Mouse (Mus musculus) thymus, adult 2 months (tissue): ENCODE measurements around the gene Clec4g. TPM values are rescaled to one million over a fixed set of nuclear protein-coding genes. Genes with fewer than 3 reads are reported as not detected.
A peak's percentile ranks its signal among the peaks of the same experiment; 100 is the strongest.

Source experiments
- DNase-seq: peaks from one replicate; pipeline ENCODE4 v3.0.0; 2021
- H3K27ac ChIP-seq: fragments of 200-500 bp; 2 replicates; pipeline ENCODE4 v1.5.1; 2012; ENCODE audit warnings: low read length, control low read depth; ENCODE audit not compliant: control insufficient read depth, insufficient read depth
- H3K27me3 ChIP-seq: fragments of 200-500 bp; 2 replicates; pipeline ENCODE4 v1.6.1; 2012; ENCODE audit warnings: mild to moderate bottlenecking, low read length, moderate library complexity, mixed read lengths; ENCODE audit not compliant: control insufficient read depth, insufficient read depth
- H3K36me3 ChIP-seq: fragments of 200-500 bp; 2 replicates; pipeline ENCODE4 v1.6.1; 2012; ENCODE audit warnings: mild to moderate bottlenecking, low read length, moderate library complexity; ENCODE audit not compliant: control insufficient read depth, insufficient read depth
- H3K4me1 ChIP-seq: fragments of 200-500 bp; replicated peaks from 2 replicates; pipeline ENCODE4 v1.6.1; 2012; ENCODE audit warnings: low read length; ENCODE audit not compliant: control insufficient read depth, insufficient read depth
- H3K4me3 ChIP-seq: fragments of 200-500 bp; 2 replicates; pipeline ENCODE4 v1.5.1; 2012; ENCODE audit warnings: mild to moderate bottlenecking, low read length, control low read depth, moderate library complexity; ENCODE audit not compliant: control insufficient read depth, insufficient read depth
- CTCF ChIP-seq: fragments of 200-500 bp; IDR thresholded peaks from 2 replicates; pipeline ENCODE4 v1.5.1; 2012; ENCODE audit warnings: mild to moderate bottlenecking, control low read depth, low read length, moderate library complexity, borderline replicate concordance; ENCODE audit not compliant: control insufficient read depth, poor library complexity, insufficient read depth; ENCODE audit errors: extremely low read depth
- POLR2A ChIP-seq: fragments of 200-500 bp; IDR thresholded peaks from 2 replicates; pipeline ENCODE4 v1.6.1; 2012; ENCODE audit warnings: mild to moderate bottlenecking, low read length, control low read depth, moderate library complexity; ENCODE audit not compliant: control insufficient read depth, poor library complexity, insufficient read depth; ENCODE audit errors: extremely low read depth
- WGBS: fragments of 180-500 bp; shearing (Covaris S2); methylation state at CpG from one replicate; pipeline ENCODE4 v1.1.7; 2018; 5-methylcytosine and 5-hydroxymethylcytosine counted together
- polyA plus RNA-seq: library from polyadenylated mRNA; depleted of rRNA; stranded (reverse); fragments of >200 nt; gene quantifications from 2 replicates; pipeline ENCODE4 v1.2.3, GENCODE M21; 2012

Clec4g gene
- polyA plus RNA-seq, 1 experiment, result 0.09 TPM

- Histone ChIP-seq H3K27me3 (no peaks in the 10 kb centered on the region), H3K27ac (no peak overlapping the region), H3K36me3 (peaks cover 12% of the 10 kb centered on the region), H3K4me1 (peaks cover 1% of the 10 kb centered on the region), H3K4me3 (no peak overlapping the region)
- WGBS, result 93% methylated on average over 5 of the region's 5 CpGs
- DNase-seq, result no peak
- TF ChIP-seq POLR2A (no peak), CTCF (no peak)
Measured at GRCm38 (mm10) chr8:3682435-3682834, 38.0 kb downstream of the Clec4g start.

GRCm38 (mm10) chr8:3679656-3680055 is 40.8 kb downstream of the Clec4g start:
- H3K4me3 ChIP-seq, result no peak overlapping the region
- TF ChIP-seq CTCF, result no peak
- TF ChIP-seq POLR2A, result no peak
- no peak for DNase-seq
- H3K27ac ChIP-seq, result no peak overlapping the region
- no peaks in the 10 kb centered on the region for H3K27me3 ChIP-seq
- H3K4me1 ChIP-seq, result peaks cover 7% of the 10 kb centered on the region
- H3K36me3 ChIP-seq, result peaks cover 12% of the 10 kb centered on the region
- 94% methylated on average over 5 of the region's 5 CpGs for whole genome bisulfite sequencing

- Histone ChIP-seq H3K27ac (no peak overlapping the region), H3K36me3 (peaks cover 12% of the 10 kb centered on the region), H3K4me1 (peaks cover 7% of the 10 kb centered on the region), H3K27me3 (no peaks in the 10 kb centered on the region), H3K4me3 (no peak overlapping the region)
- TF ChIP-seq CTCF, result no peak
- no peak for TF ChIP-seq POLR2A
- WGBS, result 99% methylated on average over 23 of the region's 23 CpGs
- no peak for DNase-seq
Measured at GRCm38 (mm10) chr8:3679236-3679635, 41.2 kb downstream of the Clec4g start.

DNA sequence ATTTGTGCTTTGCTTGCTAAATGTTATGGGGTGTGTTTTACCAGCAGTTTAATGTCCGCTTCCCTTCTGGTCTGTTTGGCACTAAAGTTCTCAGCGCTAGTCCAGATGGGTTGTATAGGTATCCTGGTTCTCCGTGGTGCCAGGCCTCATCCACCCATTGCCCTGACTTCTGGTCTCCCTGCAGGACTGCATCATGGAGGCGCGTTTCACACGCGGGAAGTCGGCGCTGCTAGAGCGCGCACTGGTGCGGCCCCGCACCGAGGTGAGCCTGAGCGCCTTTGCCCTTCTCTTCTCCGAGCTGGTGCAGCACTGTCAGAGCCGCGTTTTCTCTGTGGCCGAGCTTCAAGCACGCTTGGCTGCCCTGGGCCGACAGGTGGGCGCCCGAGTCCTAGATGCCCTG is 41.6 kb downstream of the Clec4g start:
- TF ChIP-seq POLR2A (no peak), CTCF (no peak)
- Histone ChIP-seq H3K4me1 (peaks cover 7% of the 10 kb centered on the region), H3K27ac (no peak overlapping the region), H3K36me3 (peaks cover 12% of the 10 kb centered on the region), H3K27me3 (no peaks in the 10 kb centered on the region), H3K4me3 (no peak overlapping the region)
- no peak for DNase-seq
- WGBS, result 99% methylated on average over 23 of the region's 23 CpGs

- H3K36me3 ChIP-seq, result peaks cover 12% of the 10 kb centered on the region
- TF ChIP-seq CTCF (no peak), POLR2A (no peak)
- H3K27ac ChIP-seq, result peak overlapping the region; percentile 37; the same call in 1 of the 2 replicates
- peaks cover 11% of the 10 kb centered on the region for H3K4me1 ChIP-seq
- peak overlapping the region; percentile 93 for H3K4me3 ChIP-seq
- 1% methylated on average over 15 of the region's 15 CpGs for WGBS
- no peaks in the 10 kb centered on the region for H3K27me3 ChIP-seq
- no peak for DNase-seq
Measured at GRCm38 (mm10) chr8:3676993-3677579, 43.4 kb downstream of the Clec4g start.

DNA sequence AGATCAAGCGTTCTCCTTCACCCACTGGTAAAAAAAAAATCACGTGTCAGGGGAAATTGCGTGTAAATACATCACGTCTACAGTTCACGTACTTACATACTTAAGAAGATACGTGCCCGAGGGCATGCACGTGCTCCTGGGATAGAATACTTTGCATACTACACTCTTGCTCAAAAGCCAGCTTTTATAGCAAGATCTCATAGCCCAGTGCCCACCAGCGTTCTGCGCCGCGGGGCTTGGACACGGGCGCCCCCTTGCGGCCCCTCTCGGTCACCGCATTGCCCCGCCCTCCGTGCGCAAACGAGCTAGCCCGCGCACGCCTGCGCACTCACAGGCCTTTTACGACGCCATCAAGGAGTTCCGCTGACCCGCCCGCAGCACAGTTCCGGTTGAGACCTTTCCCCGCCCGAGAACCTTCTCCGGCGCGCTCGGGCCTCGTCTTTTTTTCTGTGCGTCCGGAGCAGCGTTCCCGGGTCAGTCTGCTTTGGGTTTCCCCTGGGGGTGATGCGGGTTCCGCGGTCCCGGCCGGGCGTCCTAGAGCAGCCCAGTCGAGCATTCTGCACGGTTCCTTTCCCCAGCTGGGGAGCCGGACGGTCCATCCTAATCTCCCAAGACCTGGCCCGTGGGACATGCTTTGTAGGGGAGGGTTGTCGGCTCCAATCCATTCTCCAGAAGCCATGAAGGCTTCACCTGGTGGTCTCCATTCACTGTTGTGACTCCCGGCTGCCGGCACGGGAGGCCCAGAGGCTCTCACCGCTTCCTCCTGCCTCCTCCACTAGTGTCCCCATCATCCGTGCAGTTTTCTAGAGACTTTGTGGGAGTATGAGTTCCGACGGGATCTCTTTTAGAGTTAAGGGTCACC is 44.1 kb downstream of the Clec4g start, which contains the start of gene Trappc5:
Trappc5 (plus strand) TSS at position 169 of the 862 bp plus-strand sequence.
- TF ChIP-seq POLR2A (peak; percentile 75), CTCF (peak; percentile 99)

More for the DNA sequence above, 44.1 kb downstream of the Clec4g start, which contains the start of gene Trappc5:
- peak; percentile 93 for DNase-seq
- H3K36me3 ChIP-seq, result peaks cover 12% of the 10 kb centered on the region
- H3K27me3 ChIP-seq, result no peaks in the 10 kb centered on the region
- H3K4me3 ChIP-seq, result peak within 1 kb of the TSS; percentile 93
- WGBS, result under 1% methylated on average over 61 of the region's 61 CpGs
- H3K27ac ChIP-seq, result peak within 1 kb of the TSS; percentile 37; the same call in 1 of the 2 replicates
- H3K4me1 ChIP-seq, result peaks cover 12% of the 10 kb centered on the region
